Mouse (Mus musculus): ENCODE data around the gene Mepe. TPM values are rescaled to one million over a fixed set of nuclear protein-coding genes. Genes with fewer than 3 reads are reported as not detected.

Gene Mepe
- total and polyA plus RNA-seq, 3 experiments, result not detected

- Histone ChIP-seq H3K4me3 (ENCODE audit: low read depth, low read length) (no peak overlapping the region), H3K9me3 (replicated peaks) (peaks cover 38% of the 10 kb centered on the region), H3K4me1 (ENCODE audit: insufficient read depth, low read depth, low read length) (no peaks in the 10 kb centered on the region), H3K36me3 (replicated peaks) (no peaks in the 10 kb centered on the region), H3K27me3 (ENCODE audit: insufficient read depth, low read length) (no peaks in the 10 kb centered on the region)
- DNase-seq (ENCODE audit: low spot score), result no peak
- ATAC-seq (ENCODE audit: extremely low read depth, insufficient number of reproducible peaks, low FRiP score, poor library complexity, severe bottlenecking), result no peak
- no peak for TF ChIP-seq POLR2AphosphoS5 (IDR thresholded peaks at IDR 0.05; ENCODE audit: insufficient replicate concordance, low read depth, low read length)
- no peak for TF ChIP-seq GATA1 (IDR thresholded peaks at IDR 0.05; ENCODE audit: borderline replicate concordance, low read length)
- TF ChIP-seq GATA2 (IDR thresholded peaks at IDR 0.05; ENCODE audit: borderline replicate concordance, low read depth, low read length), result no peak
- TF ChIP-seq CTCF (IDR thresholded peaks at IDR 0.05; ENCODE audit: low read depth, low read length), result no peak
- no peak for TF ChIP-seq TAL1 (conservative IDR thresholded peaks at IDR 0.05; ENCODE audit: low read depth, low read length)
Observed at GRCm38 (mm10) chr5:104327876-104328275, 2.7 kb downstream of the Mepe start.

- Histone ChIP-seq H3K4me3 (ENCODE audit: low read depth, low read length) (no peak overlapping the region), H3K9me3 (replicated peaks) (peaks cover 41% of the 10 kb centered on the region), H3K4me1 (ENCODE audit: insufficient read depth, low read depth, low read length) (no peaks in the 10 kb centered on the region), H3K36me3 (replicated peaks) (no peaks in the 10 kb centered on the region), H3K27me3 (ENCODE audit: insufficient read depth, low read length) (no peaks in the 10 kb centered on the region)
- no peak for DNase-seq (ENCODE audit: low spot score)
- ATAC-seq (ENCODE audit: extremely low read depth, insufficient number of reproducible peaks, low FRiP score, poor library complexity, severe bottlenecking), result no peak
- TF ChIP-seq POLR2AphosphoS5 (IDR thresholded peaks at IDR 0.05; ENCODE audit: insufficient replicate concordance, low read depth, low read length) (no peak), TAL1 (conservative IDR thresholded peaks at IDR 0.05; ENCODE audit: low read depth, low read length) (no peak), GATA2 (IDR thresholded peaks at IDR 0.05; ENCODE audit: borderline replicate concordance, low read depth, low read length) (no peak), CTCF (IDR thresholded peaks at IDR 0.05; ENCODE audit: low read depth, low read length) (no peak), GATA1 (IDR thresholded peaks at IDR 0.05; ENCODE audit: borderline replicate concordance, low read length) (no peak)
Observed at GRCm38 (mm10) chr5:104328317-104328850, 3.3 kb downstream of the Mepe start.

GRCm38 (mm10) chr5:104329381-104329780, 4.3 kb downstream of the Mepe start:
- Histone ChIP-seq H3K4me3 (ENCODE audit: low read depth, low read length) (no peak overlapping the region), H3K27me3 (ENCODE audit: insufficient read depth, low read length) (no peaks in the 10 kb centered on the region), H3K4me1 (ENCODE audit: insufficient read depth, low read depth, low read length) (no peaks in the 10 kb centered on the region), H3K9me3 (replicated peaks) (peaks cover 44% of the 10 kb centered on the region), H3K36me3 (replicated peaks) (no peaks in the 10 kb centered on the region)
- DNase-seq (ENCODE audit: low spot score) (no peak), ATAC-seq (ENCODE audit: extremely low read depth, insufficient number of reproducible peaks, low FRiP score, poor library complexity, severe bottlenecking) (no peak)
- no peak for TF ChIP-seq POLR2AphosphoS5 (IDR thresholded peaks at IDR 0.05; ENCODE audit: insufficient replicate concordance, low read depth, low read length)
- no peak for TF ChIP-seq TAL1 (conservative IDR thresholded peaks at IDR 0.05; ENCODE audit: low read depth, low read length)
- TF ChIP-seq GATA2 (IDR thresholded peaks at IDR 0.05; ENCODE audit: borderline replicate concordance, low read depth, low read length), result no peak
- no peak for TF ChIP-seq GATA1 (IDR thresholded peaks at IDR 0.05; ENCODE audit: borderline replicate concordance, low read length)
- no peak for TF ChIP-seq CTCF (IDR thresholded peaks at IDR 0.05; ENCODE audit: low read depth, low read length)

GRCm38 (mm10) chr5:104330088-104330487, 5.0 kb downstream of the Mepe start:
- DNase-seq (ENCODE audit: low spot score) (no peak), ATAC-seq (ENCODE audit: extremely low read depth, insufficient number of reproducible peaks, low FRiP score, poor library complexity, severe bottlenecking) (no peak)
- Histone ChIP-seq H3K4me3 (ENCODE audit: low read depth, low read length) (no peak overlapping the region), H3K27me3 (ENCODE audit: insufficient read depth, low read length) (no peaks in the 10 kb centered on the region), H3K9me3 (replicated peaks) (peaks cover 47% of the 10 kb centered on the region), H3K4me1 (ENCODE audit: insufficient read depth, low read depth, low read length) (no peaks in the 10 kb centered on the region), H3K36me3 (replicated peaks) (no peaks in the 10 kb centered on the region)
- TF ChIP-seq GATA2 (IDR thresholded peaks at IDR 0.05; ENCODE audit: borderline replicate concordance, low read depth, low read length) (no peak), GATA1 (IDR thresholded peaks at IDR 0.05; ENCODE audit: borderline replicate concordance, low read length) (no peak), POLR2AphosphoS5 (IDR thresholded peaks at IDR 0.05; ENCODE audit: insufficient replicate concordance, low read depth, low read length) (no peak), CTCF (IDR thresholded peaks at IDR 0.05; ENCODE audit: low read depth, low read length) (no peak), TAL1 (conservative IDR thresholded peaks at IDR 0.05; ENCODE audit: low read depth, low read length) (no peak)

- Histone ChIP-seq H3K4me1 (ENCODE audit: insufficient read depth, low read depth, low read length) (no peaks in the 10 kb centered on the region), H3K27me3 (ENCODE audit: insufficient read depth, low read length) (no peaks in the 10 kb centered on the region), H3K36me3 (replicated peaks) (no peaks in the 10 kb centered on the region), H3K4me3 (ENCODE audit: low read depth, low read length) (no peak overlapping the region), H3K9me3 (replicated peaks) (peaks cover 58% of the 10 kb centered on the region)
- ATAC-seq (ENCODE audit: extremely low read depth, insufficient number of reproducible peaks, low FRiP score, poor library complexity, severe bottlenecking) (no peak), DNase-seq (ENCODE audit: low spot score) (no peak)
- TF ChIP-seq CTCF (IDR thresholded peaks at IDR 0.05; ENCODE audit: low read depth, low read length) (no peak), GATA2 (IDR thresholded peaks at IDR 0.05; ENCODE audit: borderline replicate concordance, low read depth, low read length) (no peak), TAL1 (conservative IDR thresholded peaks at IDR 0.05; ENCODE audit: low read depth, low read length) (no peak)
Observed at GRCm38 (mm10) chr5:104332296-104332695, 7.2 kb downstream of the Mepe start.

- Histone ChIP-seq H3K4me1 (ENCODE audit: insufficient read depth, low read depth, low read length) (no peaks in the 10 kb centered on the region), H3K27me3 (ENCODE audit: insufficient read depth, low read length) (no peaks in the 10 kb centered on the region), H3K36me3 (replicated peaks) (no peaks in the 10 kb centered on the region), H3K4me3 (ENCODE audit: low read depth, low read length) (no peak overlapping the region), H3K9me3 (replicated peaks) (peaks cover 59% of the 10 kb centered on the region)
- TF ChIP-seq POLR2AphosphoS5 (IDR thresholded peaks at IDR 0.05; ENCODE audit: insufficient replicate concordance, low read depth, low read length) (no peak), GATA2 (IDR thresholded peaks at IDR 0.05; ENCODE audit: borderline replicate concordance, low read depth, low read length) (no peak), CTCF (IDR thresholded peaks at IDR 0.05; ENCODE audit: low read depth, low read length) (0 out of 2 replicates have a peak, but pooled peaks have one; percentile 15), GATA1 (IDR thresholded peaks at IDR 0.05; ENCODE audit: borderline replicate concordance, low read length) (no peak), TAL1 (conservative IDR thresholded peaks at IDR 0.05; ENCODE audit: low read depth, low read length) (no peak)
- DNase-seq (ENCODE audit: low spot score), result no peak
- no peak for ATAC-seq (ENCODE audit: extremely low read depth, insufficient number of reproducible peaks, low FRiP score, poor library complexity, severe bottlenecking)
Observed at GRCm38 (mm10) chr5:104333231-104333640, 8.1 kb downstream of the Mepe start.

All from G1E (cell line).